Mouse (Mus musculus): ENCODE measurements at regions not wholly inside any gene's neighbourhood (a gene's known extent, or its start where the extent isn't known, plus 50 kb on each side); places are given as distances from the start of the nearest gene placed in this dataset.

GRCm38 (mm10) chr2:115515470-115515869 is 66.0 kb upstream of the BC052040 start:
- TF ChIP-seq CTCF (IDR thresholded peaks at IDR 0.05; ENCODE audit: low read depth) (no peak), EP300 (IDR thresholded peaks at IDR 0.05; ENCODE audit: low read depth) (no peak)

Measured in heart, postnatal 0 days (tissue).